Mouse (Mus musculus): Measurements from ENCODE around the gene Btbd35f4.
"Not testable (repeated sequence)": the region's sequence is repeated elsewhere in the genome, so short reads cannot be mapped to it uniquely, and the experiment has no call there.

DNA sequence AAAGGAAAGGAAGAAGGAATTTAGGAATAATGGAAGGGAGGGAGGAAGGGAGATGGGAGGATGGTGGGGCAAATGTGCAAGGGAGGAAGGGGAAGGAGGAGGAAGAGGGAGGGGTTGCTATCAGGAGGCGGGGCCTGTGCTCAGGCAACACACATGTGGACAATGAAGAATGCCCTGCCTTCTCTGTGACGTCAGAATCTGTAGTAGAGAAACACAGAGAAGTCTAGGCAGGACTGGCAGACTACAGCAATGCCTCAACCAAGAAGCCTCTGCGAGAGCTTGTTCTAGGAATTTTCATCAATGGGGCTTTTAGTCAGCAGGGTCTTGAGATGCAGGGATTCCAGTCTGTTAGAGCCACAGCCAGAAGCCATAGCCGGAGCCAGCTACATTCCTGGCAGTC, at the start of gene Btbd35f4:
- not testable (repeated sequence) for TF ChIP-seq CTCF, POLR2A (IDR thresholded peaks at IDR 0.05; ENCODE audit: extremely low read depth, insufficient read depth, low read length)
